Mouse (Mus musculus): Measurements from ENCODE around the gene Prr14l. TPM values are rescaled to one million over a fixed set of nuclear protein-coding genes. Genes with fewer than 3 reads are reported as not detected.

The Prr14l gene
- polyA plus RNA-seq, 1 experiment from 2014 or later, result 7.8 TPM

Other genes starting within 250 kb of the Prr14l start
- 21.5 and 21.6 TPM in 2 replicates for gene Yes1, start 243.1 kb downstream of the Prr14l start, polyA plus RNA-seq (2015; fragmentation: Nextera tagmentation; extraction: Ambion mirVana)
- 45.9 and 46.2 TPM in 2 replicates for gene Pisd, start 68.6 kb downstream of the Prr14l start, polyA plus RNA-seq (2015; fragmentation: Nextera tagmentation; extraction: Ambion mirVana)
- gene Gm20671, start 27.1 kb downstream of the Prr14l start, polyA plus RNA-seq (2015; fragmentation: Nextera tagmentation; extraction: Ambion mirVana), result not detected in 2 replicates
- 15.6 and 18.1 TPM in 2 replicates for gene Depdc5, start 9.4 kb upstream of the Prr14l start, polyA plus RNA-seq (2015; fragmentation: Nextera tagmentation; extraction: Ambion mirVana)
- gene Ywhah, start 164.6 kb upstream of the Prr14l start, polyA plus RNA-seq (2015; fragmentation: Nextera tagmentation; extraction: Ambion mirVana), result 406 and 460 TPM in 2 replicates
- not detected in 2 replicates for gene Slc5a1, start 250.0 kb upstream of the Prr14l start, polyA plus RNA-seq (2015; fragmentation: Nextera tagmentation; extraction: Ambion mirVana)